Mouse (Mus musculus) forebrain, embryonic 13.5 days (tissue): ENCODE results near the gene 6030458C11Rik. TPM values are rescaled to one million over a fixed set of nuclear protein-coding genes. Genes with fewer than 3 reads are reported as not detected.
"Not testable (repeated sequence)": the region's sequence is repeated elsewhere in the genome, so short reads cannot be mapped to it uniquely, and the experiment has no call there.

Source experiments
- ATAC-seq: fragments of 200-750 bp; cut with Nextera tagmentation; 2 replicates; pipeline ENCODE4 v1.8.0; 2017
- H3K27ac ChIP-seq: fragments of 300-500 bp; sonication (generic); 2 replicates; pipeline ENCODE4 v1.5.1; 2015; ENCODE audit warnings: inconsistent platforms, mild to moderate bottlenecking, moderate library complexity
- H3K27me3 ChIP-seq: fragments of 300-500 bp; sonication (generic); 2 replicates; pipeline ENCODE4 v1.6.1; 2015; ENCODE audit warnings: mild to moderate bottlenecking, inconsistent platforms
- H3K36me3 ChIP-seq: fragments of 300-500 bp; sonication (generic); 2 replicates; pipeline ENCODE4 v1.6.1; 2015; ENCODE audit warnings: mild to moderate bottlenecking, inconsistent platforms; ENCODE audit not compliant: poor library complexity, severe bottlenecking
- H3K4me1 ChIP-seq: fragments of 300-500 bp; sonication (generic); 2 replicates; pipeline ENCODE4 v1.6.1; 2015; ENCODE audit warnings: inconsistent platforms
- H3K4me2 ChIP-seq: fragments of 300-500 bp; sonication (generic); 2 replicates; pipeline ENCODE4 v1.6.1; 2015; ENCODE audit warnings: inconsistent platforms, mild to moderate bottlenecking, moderate library complexity
- H3K4me3 ChIP-seq: fragments of 300-500 bp; sonication (generic); 2 replicates; pipeline ENCODE4 v1.5.1; 2015; ENCODE audit warnings: mild to moderate bottlenecking, inconsistent platforms
- H3K9ac ChIP-seq: fragments of 300-500 bp; sonication (generic); 2 replicates; pipeline ENCODE4 v1.6.1; 2015; ENCODE audit warnings: mild to moderate bottlenecking, inconsistent platforms
- H3K9me3 ChIP-seq: fragments of 300-500 bp; sonication (generic); replicated peaks from 2 replicates; pipeline ENCODE4 v1.6.1; 2016; ENCODE audit warnings: inconsistent platforms
- WGBS: fragments of 180-500 bp; shearing (Covaris S2); methylation state at CpG from one replicate; pipeline ENCODE4 v1.1.7; 2015; 5-methylcytosine and 5-hydroxymethylcytosine counted together
- polyA plus RNA-seq: library from polyadenylated mRNA; unstranded; fragments of >200 nt; fragmentation: Nextera tagmentation; extraction: Ambion mirVana; gene quantifications from 2 replicates; pipeline ENCODE4 v1.2.1, GENCODE M21; 2015

6030458C11Rik gene
- polyA plus RNA-seq, 1 experiment from 2014 or later: 36.8 TPM

DNA sequence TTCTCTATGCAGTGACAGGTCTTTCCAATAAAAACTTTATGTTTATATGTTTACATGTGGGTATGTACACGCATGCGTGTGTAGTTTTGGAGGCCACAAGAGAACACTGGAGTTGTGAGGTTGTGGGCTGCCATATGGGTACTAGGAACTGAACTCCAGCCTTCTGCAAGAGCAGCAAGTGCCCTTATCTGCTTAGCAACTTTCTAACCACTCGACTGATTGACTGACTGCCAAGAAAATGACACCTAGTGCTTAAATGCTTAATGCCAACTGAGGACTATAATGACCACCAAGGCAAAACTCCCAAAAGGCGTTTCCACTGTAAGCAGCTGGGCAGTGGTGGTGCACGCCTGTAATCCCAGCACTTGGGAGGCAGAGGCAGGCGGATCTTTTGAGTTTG is 15.1 kb downstream of the 6030458C11Rik start:
- 89% methylated on average over 6 of the region's 6 CpGs for WGBS

GRCm38 (mm10) chr15:12807088-12807487 is 17.4 kb downstream of the 6030458C11Rik start:
- 96% methylated on average over 10 of the region's 10 CpGs for WGBS
- H3K27ac ChIP-seq: no peak overlapping the region
- H3K9me3 ChIP-seq: no peaks in the 10 kb centered on the region
- no peak overlapping the region for H3K4me3 ChIP-seq
- H3K36me3 ChIP-seq: peaks cover 60% of the 10 kb centered on the region
- H3K27me3 ChIP-seq: no peaks in the 10 kb centered on the region
- no peak for ATAC-seq
- H3K9ac ChIP-seq: no peak overlapping the region
- H3K4me2 ChIP-seq: no peak overlapping the region
- H3K4me1 ChIP-seq: no peaks in the 10 kb centered on the region

More for the DNA sequence above, 15.1 kb downstream of the 6030458C11Rik start:
- Histone ChIP-seq H3K27ac (no peak overlapping the region), H3K27me3 (no peaks in the 10 kb centered on the region), H3K4me1 (no peaks in the 10 kb centered on the region), H3K36me3 (peaks cover 81% of the 10 kb centered on the region), H3K4me3 (no peak overlapping the region), H3K4me2 (no peak overlapping the region), H3K9me3 (no peaks in the 10 kb centered on the region), H3K9ac (no peak overlapping the region)
- no peak for ATAC-seq

- WGBS: 93% methylated on average over 4 of the region's 4 CpGs
- Histone ChIP-seq H3K9me3 (no peaks in the 10 kb centered on the region), H3K4me3 (no peak overlapping the region), H3K27me3 (no peaks in the 10 kb centered on the region), H3K27ac (no peak overlapping the region), H3K4me2 (no peak overlapping the region), H3K4me1 (no peaks in the 10 kb centered on the region), H3K9ac (no peak overlapping the region), H3K36me3 (peaks cover 40% of the 10 kb centered on the region)
- ATAC-seq: no peak
These were observed 19.4 kb downstream of the 6030458C11Rik start for GRCm38 (mm10) chr15:12805071-12805470.

DNA sequence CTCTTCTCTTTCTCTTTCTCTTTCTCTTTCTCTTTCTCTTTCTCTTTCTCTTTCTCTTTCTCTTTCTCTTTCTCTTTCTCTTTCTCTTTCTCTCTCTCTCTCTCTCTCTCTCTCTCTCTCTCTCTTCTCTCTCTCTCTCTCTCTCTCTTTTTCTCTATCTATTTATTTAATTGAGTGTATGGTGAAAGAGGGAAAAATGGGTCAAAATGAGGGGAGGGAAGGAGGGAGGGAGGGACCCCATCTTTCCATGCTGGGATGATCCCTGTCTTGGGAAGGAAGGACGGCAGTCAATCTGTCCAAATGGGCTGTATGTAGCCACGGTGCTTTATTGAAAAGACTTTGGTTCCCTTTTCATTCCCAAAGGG is 23.3 kb downstream of the 6030458C11Rik start:
- not testable (repeated sequence) for H3K4me1 ChIP-seq, H3K9ac ChIP-seq, ATAC-seq, H3K36me3 ChIP-seq, H3K9me3 ChIP-seq, H3K27ac ChIP-seq, H3K27me3 ChIP-seq, H3K4me2 ChIP-seq, H3K4me3 ChIP-seq
- 85% methylated on average over 2 of the region's 2 CpGs for WGBS

GRCm38 (mm10) chr15:12800405-12801141 is 23.9 kb downstream of the 6030458C11Rik start:
- Histone ChIP-seq H3K9ac (no peak overlapping the region), H3K27ac (no peak overlapping the region), H3K27me3 (no peaks in the 10 kb centered on the region), H3K4me2 (no peak overlapping the region), H3K36me3 (no peaks in the 10 kb centered on the region), H3K4me3 (no peak overlapping the region), H3K4me1 (no peaks in the 10 kb centered on the region), H3K9me3 (no peaks in the 10 kb centered on the region)
- ATAC-seq: no peak
- WGBS: 62% methylated on average over 15 of the region's 15 CpGs

DNA sequence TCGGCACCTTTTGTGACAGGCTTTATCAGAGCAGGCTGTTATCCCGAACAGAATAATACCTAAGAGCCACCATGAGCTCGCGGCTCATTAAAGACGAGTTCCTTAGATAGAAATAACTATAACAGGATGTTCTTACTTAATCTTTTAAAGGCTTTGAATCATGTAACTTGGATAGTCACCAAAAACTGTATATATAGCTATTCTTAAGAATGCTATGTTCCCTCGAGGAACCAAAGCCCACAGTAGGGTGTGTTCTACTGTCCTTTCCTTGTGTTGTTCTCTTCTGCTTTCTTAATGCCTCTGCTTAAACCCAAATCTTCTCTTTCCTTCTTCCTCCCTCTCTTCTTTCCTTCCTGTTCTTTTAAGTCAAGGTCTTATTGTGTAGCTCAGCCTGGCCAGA is 26.4 kb downstream of the 6030458C11Rik start:
- Histone ChIP-seq H3K9ac (no peak overlapping the region), H3K9me3 (no peaks in the 10 kb centered on the region), H3K27me3 (no peaks in the 10 kb centered on the region), H3K4me2 (no peak overlapping the region), H3K36me3 (no peaks in the 10 kb centered on the region), H3K4me1 (no peaks in the 10 kb centered on the region), H3K4me3 (no peak overlapping the region), H3K27ac (no peak overlapping the region)
- WGBS: 82% methylated on average over 6 of the region's 6 CpGs
- ATAC-seq: no peak

- no peaks in the 10 kb centered on the region for H3K4me1 ChIP-seq
These were observed 28.5 kb downstream of the 6030458C11Rik start for GRCm38 (mm10) chr15:12795909-12796470.

DNA sequence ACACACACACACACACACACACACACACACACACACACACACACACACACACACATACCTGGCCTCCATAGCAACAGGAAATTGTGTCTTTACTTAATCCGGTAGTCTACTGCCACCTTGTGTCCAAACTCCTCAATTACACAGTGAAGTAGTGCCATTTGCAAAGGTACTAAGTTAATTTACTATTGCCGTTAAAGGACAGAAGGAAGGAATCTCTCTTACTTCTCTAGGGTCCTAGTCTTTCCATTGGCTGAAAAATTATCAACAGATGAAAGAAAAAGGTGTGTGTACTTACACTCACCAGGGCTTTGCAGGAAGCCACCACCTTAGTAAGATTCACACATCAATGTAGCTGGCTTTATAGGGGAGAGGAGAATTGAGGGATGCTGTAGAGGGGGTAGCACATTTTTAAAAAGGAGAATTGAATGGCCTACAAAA is 29.0 kb downstream of the 6030458C11Rik start:
- H3K9ac ChIP-seq: no peak overlapping the region
- H3K27ac ChIP-seq: no peak overlapping the region
- peak; percentile 69 for ATAC-seq
- no peaks in the 10 kb centered on the region for H3K27me3 ChIP-seq
- 1% methylated on average over 2 of the region's 2 CpGs for WGBS
- H3K4me2 ChIP-seq: no peak overlapping the region
- H3K4me3 ChIP-seq: no peak overlapping the region
- H3K36me3 ChIP-seq: no peaks in the 10 kb centered on the region
- H3K4me1 ChIP-seq: no peaks in the 10 kb centered on the region
- H3K9me3 ChIP-seq: no peaks in the 10 kb centered on the region

More at GRCm38 (mm10) chr15:12795909-12796470, 28.5 kb downstream of the 6030458C11Rik start:
- no peak overlapping the region for H3K4me3 ChIP-seq
- ATAC-seq: no peak
- no peaks in the 10 kb centered on the region for H3K36me3 ChIP-seq
- no peaks in the 10 kb centered on the region for H3K27me3 ChIP-seq
- no peaks in the 10 kb centered on the region for H3K9me3 ChIP-seq
- 33% methylated on average over 13 of the region's 13 CpGs for WGBS
- H3K27ac ChIP-seq: no peak overlapping the region
- no peak overlapping the region for H3K4me2 ChIP-seq
- no peak overlapping the region for H3K9ac ChIP-seq

DNA sequence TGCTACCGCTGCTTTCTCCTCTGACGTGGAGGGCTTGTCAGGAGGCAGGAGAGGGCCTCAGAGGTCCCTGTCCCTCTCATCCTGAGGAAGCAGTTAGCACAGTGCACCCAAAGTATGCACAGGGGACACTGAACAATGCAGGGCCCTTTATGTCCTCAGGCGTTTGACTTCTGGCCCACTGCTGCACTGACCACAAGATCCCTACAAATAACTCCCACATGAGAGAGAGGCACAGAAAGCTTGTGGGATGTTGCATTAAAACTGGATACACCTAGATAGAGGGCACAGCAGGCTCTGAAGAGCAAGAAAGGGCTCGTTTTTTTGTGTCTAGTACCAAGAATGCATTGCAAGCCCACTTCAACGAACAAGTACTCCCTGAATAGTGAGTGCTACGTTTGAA is 30.1 kb downstream of the 6030458C11Rik start:
- Histone ChIP-seq H3K4me3 (no peak overlapping the region), H3K4me1 (0 out of 2 replicates have a peak, but pooled peaks cover 3% of the 10 kb centered on the region), H3K9ac (no peak overlapping the region), H3K36me3 (no peaks in the 10 kb centered on the region), H3K9me3 (no peaks in the 10 kb centered on the region), H3K27me3 (no peaks in the 10 kb centered on the region), H3K27ac (no peak overlapping the region), H3K4me2 (no peak overlapping the region)
- 49% methylated on average over 6 of the region's 6 CpGs for WGBS
- no peak for ATAC-seq

- Histone ChIP-seq H3K4me3 (no peak overlapping the region), H3K4me1 (0 out of 2 replicates have a peak, but pooled peaks cover 3% of the 10 kb centered on the region), H3K36me3 (no peaks in the 10 kb centered on the region), H3K9ac (no peak overlapping the region), H3K27ac (no peak overlapping the region), H3K27me3 (no peaks in the 10 kb centered on the region), H3K4me2 (no peak overlapping the region), H3K9me3 (no peaks in the 10 kb centered on the region)
- no peak; the same call in 1 of the 2 replicates for ATAC-seq
- WGBS: 30% methylated on average over 10 of the region's 10 CpGs
These were observed 35.0 kb downstream of the 6030458C11Rik start for GRCm38 (mm10) chr15:12789406-12789867.

DNA sequence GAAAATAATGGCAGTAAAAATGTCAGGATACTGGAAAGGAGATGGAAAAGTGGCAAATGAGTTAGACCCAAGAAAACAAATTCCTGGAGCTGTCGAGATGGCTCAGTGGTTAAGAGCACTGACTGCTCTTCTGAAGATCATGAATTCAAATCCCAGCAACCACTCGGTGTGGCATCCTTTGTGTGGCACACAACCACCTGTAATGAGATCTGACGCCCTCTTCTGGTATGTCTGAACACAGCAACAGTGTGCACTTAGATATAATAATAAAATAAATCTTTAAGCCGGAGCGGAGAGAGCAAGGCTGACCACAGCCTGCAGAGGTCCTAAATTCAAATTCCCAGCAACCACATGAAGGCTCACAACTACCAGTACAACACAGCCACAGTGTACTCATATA is 35.9 kb downstream of the 6030458C11Rik start:
- no peaks in the 10 kb centered on the region for H3K9me3 ChIP-seq
- no peaks in the 10 kb centered on the region for H3K36me3 ChIP-seq
- no peaks in the 10 kb centered on the region for H3K27me3 ChIP-seq
- H3K4me2 ChIP-seq: no peak overlapping the region
- H3K9ac ChIP-seq: no peak overlapping the region
- 79% methylated on average over 5 of the region's 5 CpGs for WGBS
- H3K27ac ChIP-seq: no peak overlapping the region
- ATAC-seq: no peak
- no peak overlapping the region for H3K4me3 ChIP-seq
- H3K4me1 ChIP-seq: 0 out of 2 replicates have a peak, but pooled peaks cover 3% of the 10 kb centered on the region

GRCm38 (mm10) chr15:12781729-12782326 is 42.6 kb downstream of the 6030458C11Rik start:
- H3K27ac ChIP-seq: no peak overlapping the region
- H3K4me1 ChIP-seq: no peaks in the 10 kb centered on the region
- no peak for ATAC-seq
- no peak overlapping the region for H3K4me3 ChIP-seq
- H3K9me3 ChIP-seq: no peaks in the 10 kb centered on the region
- no peaks in the 10 kb centered on the region for H3K36me3 ChIP-seq
- H3K4me2 ChIP-seq: no peak overlapping the region
- H3K9ac ChIP-seq: no peak overlapping the region
- H3K27me3 ChIP-seq: no peaks in the 10 kb centered on the region
- WGBS: 75% methylated on average over 13 of the region's 16 CpGs
